Mouse (Mus musculus): ENCODE results near the gene Pex5. TPM values are rescaled to one million over a fixed set of nuclear protein-coding genes. Genes with fewer than 3 reads are reported as not detected.
A peak's percentile ranks its signal among the peaks of the same experiment; 100 is the strongest.

The Pex5 gene
- polyA plus RNA-seq (2012; rRNA removed): 47.6 and 49.2 TPM in 2 replicates

DNA sequence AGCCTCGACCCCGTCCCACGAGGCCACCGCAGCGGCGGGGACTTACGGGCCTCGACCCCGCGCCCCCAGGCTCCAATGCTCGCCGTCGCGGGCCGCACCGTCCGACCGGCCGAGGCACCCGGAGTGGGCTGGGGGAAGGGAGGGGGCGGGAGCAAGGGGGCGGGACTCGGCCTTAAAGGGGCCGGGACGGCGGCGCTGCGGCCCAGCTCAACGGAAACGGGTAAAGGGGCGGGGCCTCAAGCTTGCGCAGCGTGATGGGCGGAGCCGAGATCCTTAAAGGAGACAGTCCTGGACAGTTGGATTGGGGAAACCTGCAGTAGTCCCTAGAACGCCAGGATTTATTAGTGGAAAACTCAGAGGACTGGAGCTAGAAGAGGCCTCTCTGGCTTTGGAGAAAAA is at the start of gene Pex5:
Gene Pex5 (minus strand): TSS at position 141 of the 399 bp plus-strand sequence.
- WGBS: under 1% methylated on average over 36 of the region's 36 CpGs
- H3K4me1 ChIP-seq (replicated peaks; ENCODE audit: control insufficient read depth, insufficient read depth, low read length): peaks cover 11% of the 10 kb centered on the region
- DNase-seq: peak; percentile 95

GRCm38 (mm10) chr6:124463881-124464291 is 49.0 kb upstream of the Pex5 start:
- Histone ChIP-seq H3K4me1 (replicated peaks; ENCODE audit: control insufficient read depth, insufficient read depth, low read length) (peaks cover 15% of the 10 kb centered on the region), H3K36me3 (ENCODE audit: control insufficient read depth, insufficient read depth, low read length) (no peaks in the 10 kb centered on the region), H3K27me3 (ENCODE audit: control insufficient read depth, insufficient read depth, low read length) (no peaks in the 10 kb centered on the region), H3K27ac (ENCODE audit: control insufficient read depth, insufficient read depth, low read length) (no peak overlapping the region), H3K4me3 (ENCODE audit: control insufficient read depth, insufficient read depth, low read length) (0 out of 2 replicates have a peak overlapping the region, but pooled peaks have one; percentile 5)
- peak; percentile 33 for DNase-seq
- TF ChIP-seq POLR2A (IDR thresholded peaks at IDR 0.05; ENCODE audit: control insufficient read depth, extremely low read depth, insufficient read depth, low read length, poor library complexity) (no peak), CTCF (IDR thresholded peaks at IDR 0.05; ENCODE audit: borderline replicate concordance, control insufficient read depth, extremely low read depth, insufficient read depth, low read length, poor library complexity) (no peak)
- WGBS: 2% methylated on average over 8 of the region's 8 CpGs

More for the DNA sequence above, at the start of gene Pex5:
- Histone ChIP-seq H3K27ac (ENCODE audit: control insufficient read depth, insufficient read depth, low read length) (peak within 1 kb of the TSS; percentile 63), H3K36me3 (ENCODE audit: control insufficient read depth, insufficient read depth, low read length) (no peaks in the 10 kb centered on the region), H3K27me3 (ENCODE audit: control insufficient read depth, insufficient read depth, low read length) (no peaks in the 10 kb centered on the region), H3K4me3 (ENCODE audit: control insufficient read depth, insufficient read depth, low read length) (peak within 1 kb of the TSS; percentile 58)
- TF ChIP-seq POLR2A (IDR thresholded peaks at IDR 0.05; ENCODE audit: control insufficient read depth, extremely low read depth, insufficient read depth, low read length, poor library complexity): no peak
- TF ChIP-seq CTCF (IDR thresholded peaks at IDR 0.05; ENCODE audit: borderline replicate concordance, control insufficient read depth, extremely low read depth, insufficient read depth, low read length, poor library complexity): no peak

GRCm38 (mm10) chr6:124459388-124459787 is 44.5 kb upstream of the Pex5 start:
- no peak overlapping the region for H3K27ac ChIP-seq (ENCODE audit: control insufficient read depth, insufficient read depth, low read length)
- no peak overlapping the region for H3K4me3 ChIP-seq (ENCODE audit: control insufficient read depth, insufficient read depth, low read length)
- WGBS: 40% methylated on average over 4 of the region's 4 CpGs
- TF ChIP-seq CTCF (IDR thresholded peaks at IDR 0.05; ENCODE audit: borderline replicate concordance, control insufficient read depth, extremely low read depth, insufficient read depth, low read length, poor library complexity) (no peak), POLR2A (IDR thresholded peaks at IDR 0.05; ENCODE audit: control insufficient read depth, extremely low read depth, insufficient read depth, low read length, poor library complexity) (no peak)
- no peaks in the 10 kb centered on the region for H3K27me3 ChIP-seq (ENCODE audit: control insufficient read depth, insufficient read depth, low read length)
- H3K4me1 ChIP-seq (replicated peaks; ENCODE audit: control insufficient read depth, insufficient read depth, low read length): peaks cover 8% of the 10 kb centered on the region
- H3K36me3 ChIP-seq (ENCODE audit: control insufficient read depth, insufficient read depth, low read length): no peaks in the 10 kb centered on the region
- no peak for DNase-seq

GRCm38 (mm10) chr6:124458505-124458904 is 43.6 kb upstream of the Pex5 start:
- Histone ChIP-seq H3K4me3 (ENCODE audit: control insufficient read depth, insufficient read depth, low read length) (no peak overlapping the region), H3K27ac (ENCODE audit: control insufficient read depth, insufficient read depth, low read length) (no peak overlapping the region), H3K27me3 (ENCODE audit: control insufficient read depth, insufficient read depth, low read length) (no peaks in the 10 kb centered on the region), H3K4me1 (replicated peaks; ENCODE audit: control insufficient read depth, insufficient read depth, low read length) (no peaks in the 10 kb centered on the region), H3K36me3 (ENCODE audit: control insufficient read depth, insufficient read depth, low read length) (no peaks in the 10 kb centered on the region)
- TF ChIP-seq POLR2A (IDR thresholded peaks at IDR 0.05; ENCODE audit: control insufficient read depth, extremely low read depth, insufficient read depth, low read length, poor library complexity) (no peak), CTCF (IDR thresholded peaks at IDR 0.05; ENCODE audit: borderline replicate concordance, control insufficient read depth, extremely low read depth, insufficient read depth, low read length, poor library complexity) (no peak)
- no peak for DNase-seq
- WGBS: 93% methylated on average over 11 of the region's 11 CpGs

DNA sequence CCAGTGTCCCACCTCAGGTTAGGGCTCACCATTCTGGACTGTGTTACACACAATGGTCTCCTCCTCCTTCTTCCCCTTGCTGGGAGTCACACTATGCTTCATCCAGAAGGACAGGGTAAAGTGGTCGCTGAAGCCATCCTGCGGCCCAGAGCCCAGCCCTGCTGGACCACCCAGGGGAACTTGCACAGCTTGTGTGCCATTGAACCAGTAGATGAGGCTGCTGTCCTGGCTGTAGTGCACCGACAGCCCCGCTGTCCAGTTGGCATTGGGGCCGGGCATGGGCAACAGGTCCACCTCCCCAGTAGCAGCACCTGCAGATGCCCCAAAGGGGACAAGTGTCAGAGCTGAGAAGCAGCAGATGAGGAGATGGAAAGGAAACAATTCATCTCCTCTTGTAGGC is 43.0 kb upstream of the Pex5 start:
- no peak overlapping the region for H3K27ac ChIP-seq (ENCODE audit: control insufficient read depth, insufficient read depth, low read length)
- H3K4me1 ChIP-seq (replicated peaks; ENCODE audit: control insufficient read depth, insufficient read depth, low read length): no peaks in the 10 kb centered on the region
- no peaks in the 10 kb centered on the region for H3K36me3 ChIP-seq (ENCODE audit: control insufficient read depth, insufficient read depth, low read length)
- no peak for TF ChIP-seq CTCF (IDR thresholded peaks at IDR 0.05; ENCODE audit: borderline replicate concordance, control insufficient read depth, extremely low read depth, insufficient read depth, low read length, poor library complexity)
- no peak for TF ChIP-seq POLR2A (IDR thresholded peaks at IDR 0.05; ENCODE audit: control insufficient read depth, extremely low read depth, insufficient read depth, low read length, poor library complexity)
- WGBS: 100% methylated on average over 5 of the region's 5 CpGs
- no peak overlapping the region for H3K4me3 ChIP-seq (ENCODE audit: control insufficient read depth, insufficient read depth, low read length)
- no peak for DNase-seq
- H3K27me3 ChIP-seq (ENCODE audit: control insufficient read depth, insufficient read depth, low read length): no peaks in the 10 kb centered on the region

GRCm38 (mm10) chr6:124456243-124456642 is 41.4 kb upstream of the Pex5 start:
- H3K4me1 ChIP-seq (replicated peaks; ENCODE audit: control insufficient read depth, insufficient read depth, low read length): no peaks in the 10 kb centered on the region
- no peak overlapping the region for H3K4me3 ChIP-seq (ENCODE audit: control insufficient read depth, insufficient read depth, low read length)
- H3K27ac ChIP-seq (ENCODE audit: control insufficient read depth, insufficient read depth, low read length): no peak overlapping the region
- WGBS: 95% methylated on average over 5 of the region's 5 CpGs
- TF ChIP-seq CTCF (IDR thresholded peaks at IDR 0.05; ENCODE audit: borderline replicate concordance, control insufficient read depth, extremely low read depth, insufficient read depth, low read length, poor library complexity): no peak
- no peak for TF ChIP-seq POLR2A (IDR thresholded peaks at IDR 0.05; ENCODE audit: control insufficient read depth, extremely low read depth, insufficient read depth, low read length, poor library complexity)
- H3K27me3 ChIP-seq (ENCODE audit: control insufficient read depth, insufficient read depth, low read length): no peaks in the 10 kb centered on the region
- no peaks in the 10 kb centered on the region for H3K36me3 ChIP-seq (ENCODE audit: control insufficient read depth, insufficient read depth, low read length)
- no peak for DNase-seq

- Histone ChIP-seq H3K4me1 (replicated peaks; ENCODE audit: control insufficient read depth, insufficient read depth, low read length) (no peaks in the 10 kb centered on the region), H3K4me3 (ENCODE audit: control insufficient read depth, insufficient read depth, low read length) (no peak overlapping the region), H3K36me3 (ENCODE audit: control insufficient read depth, insufficient read depth, low read length) (no peaks in the 10 kb centered on the region), H3K27ac (ENCODE audit: control insufficient read depth, insufficient read depth, low read length) (no peak overlapping the region), H3K27me3 (ENCODE audit: control insufficient read depth, insufficient read depth, low read length) (no peaks in the 10 kb centered on the region)
- no peak for TF ChIP-seq POLR2A (IDR thresholded peaks at IDR 0.05; ENCODE audit: control insufficient read depth, extremely low read depth, insufficient read depth, low read length, poor library complexity)
- no peak for TF ChIP-seq CTCF (IDR thresholded peaks at IDR 0.05; ENCODE audit: borderline replicate concordance, control insufficient read depth, extremely low read depth, insufficient read depth, low read length, poor library complexity)
- WGBS: 88% methylated on average over 4 of the region's 4 CpGs
- DNase-seq: no peak
Measured at GRCm38 (mm10) chr6:124453756-124454155, 38.9 kb upstream of the Pex5 start.
